Mouse (Mus musculus) adipose tissue, adult 10 weeks (tissue): ENCODE measurements around the gene Rab9. TPM values are rescaled to one million over a fixed set of nuclear protein-coding genes. Genes with fewer than 3 reads are reported as not detected.

Experiments
- polyA plus RNA-seq: library from polyadenylated mRNA; stranded (reverse); fragments of 350-450 nt; fragmentation: Illumina TruSeq; extraction: RNeasy Lipid Tissue Mini Kit (QIAGEN cat#74804); gene quantifications from one replicate; pipeline ENCODE4 v1.2.3, GENCODE M21; 2014; ENCODE audit warnings: low read depth, low replicate concordance

The Rab9 gene
- polyA plus RNA-seq: 39.7 TPM

GRCm38 (mm10) chrX:166479365-166479983 is at the start of gene Rab9:
Gene Rab9, minus strand, starts transcription at chrX:166479867.

GRCm38 (mm10) chrX:166518345-166518744 is 38.7 kb upstream of the Rab9 start, which contains the start of gene Tceanc:
Gene Tceanc, minus strand, starts transcription at chrX:166518567.

GRCm38 (mm10) chrX:166440616-166441063 is 39.0 kb downstream of the Rab9 start, which contains the start of gene Ofd1:
Gene Ofd1, minus strand, starts transcription at chrX:166440704.

GRCm38 (mm10) chrX:166440036-166440615 is 39.5 kb downstream of the Rab9 start, which contains the start of gene Trappc2:
Gene Trappc2, plus strand, starts transcription at chrX:166440574.

Other genes with a start within 250 kb of the Rab9 start
- 16.2 TPM for gene Gpm6b, start 241.0 kb downstream of the Rab9 start, polyA plus RNA-seq
- gene Trappc2, start 39.3 kb downstream of the Rab9 start, polyA plus RNA-seq: 17.1 TPM
- 9.3 TPM for gene Ofd1, start 39.2 kb downstream of the Rab9 start, polyA plus RNA-seq
- 3.2 TPM for gene Tceanc, start 38.7 kb upstream of the Rab9 start, polyA plus RNA-seq
- 8.0 TPM for gene Egfl6, start 105.9 kb upstream of the Rab9 start, polyA plus RNA-seq